Mouse (Mus musculus): Measurements from ENCODE around the gene Zswim3. TPM values are rescaled to one million over a fixed set of nuclear protein-coding genes. Genes with fewer than 3 reads are reported as not detected.

Gene Zswim3
- polyA plus RNA-seq, 1 experiment from 2014 or later: 11.3 TPM

- ATAC-seq (replicated peaks; ENCODE audit: insufficient number of reproducible peaks, low FRiP score, low TSS enrichment, low read depth) (no peak), DNase-seq (ENCODE audit: low spot score) (no peak)
- Histone ChIP-seq H3K4me3 (ENCODE audit: low read depth, low read length) (no peak overlapping the region), H3K9ac (replicated peaks; ENCODE audit: low read length) (no peak overlapping the region; the same call in 1 of the 2 replicates), H3K4me2 (ENCODE audit: low read depth, low read length) (peak overlapping the region; percentile 54; the same call in 1 of the 2 replicates), H3K27me3 (ENCODE audit: control insufficient read depth, insufficient read depth, low read length) (no peaks in the 10 kb centered on the region), H3K4me1 (ENCODE audit: control insufficient read depth, insufficient read depth, low read length) (no peaks in the 10 kb centered on the region), H3K27ac (replicated peaks; ENCODE audit: low read depth, low read length) (no peak overlapping the region), H3K36me3 (replicated peaks; ENCODE audit: control insufficient read depth, insufficient read depth, low read depth, low read length) (no peaks in the 10 kb centered on the region; the same call in 1 of the 2 replicates), H3K9me3 (replicated peaks; ENCODE audit: control insufficient read depth, low read length) (no peaks in the 10 kb centered on the region)
- WGBS: 93% methylated on average over 16 of the region's 16 CpGs
Measured at GRCm38 (mm10) chr2:164803201-164803920, 1.5 kb upstream of the Zswim3 start.

- Histone ChIP-seq H3K36me3 (replicated peaks; ENCODE audit: control insufficient read depth, insufficient read depth, low read depth, low read length) (no peaks in the 10 kb centered on the region; the same call in 1 of the 2 replicates), H3K4me3 (ENCODE audit: low read depth, low read length) (peak overlapping the region; percentile 81), H3K9me3 (replicated peaks; ENCODE audit: control insufficient read depth, low read length) (no peaks in the 10 kb centered on the region), H3K4me2 (ENCODE audit: low read depth, low read length) (peak overlapping the region; percentile 54), H3K27ac (replicated peaks; ENCODE audit: low read depth, low read length) (no peak overlapping the region), H3K4me1 (ENCODE audit: control insufficient read depth, insufficient read depth, low read length) (no peaks in the 10 kb centered on the region), H3K27me3 (ENCODE audit: control insufficient read depth, insufficient read depth, low read length) (no peaks in the 10 kb centered on the region), H3K9ac (replicated peaks; ENCODE audit: low read length) (peak overlapping the region; percentile 79)
- WGBS: 45% methylated on average over 1 of the region's 1 CpGs
- ATAC-seq (replicated peaks; ENCODE audit: insufficient number of reproducible peaks, low FRiP score, low TSS enrichment, low read depth) (no peak), DNase-seq (ENCODE audit: low spot score) (no peak)
Measured at GRCm38 (mm10) chr2:164803921-164804313, 981 bp upstream of the Zswim3 start.

GRCm38 (mm10) chr2:164805332-164805718 lies 427 bp downstream of the Zswim3 start:
- no peak for DNase-seq (ENCODE audit: low spot score)
- 2% methylated on average over 21 of the region's 21 CpGs for WGBS
- Histone ChIP-seq H3K4me3 (ENCODE audit: low read depth, low read length) (peak overlapping the region; percentile 81), H3K4me1 (ENCODE audit: control insufficient read depth, insufficient read depth, low read length) (no peaks in the 10 kb centered on the region), H3K9me3 (replicated peaks; ENCODE audit: control insufficient read depth, low read length) (no peaks in the 10 kb centered on the region), H3K4me2 (ENCODE audit: low read depth, low read length) (peak overlapping the region; percentile 83), H3K36me3 (replicated peaks; ENCODE audit: control insufficient read depth, insufficient read depth, low read depth, low read length) (no peaks in the 10 kb centered on the region; the same call in 1 of the 2 replicates), H3K27me3 (ENCODE audit: control insufficient read depth, insufficient read depth, low read length) (no peaks in the 10 kb centered on the region), H3K27ac (replicated peaks; ENCODE audit: low read depth, low read length) (peak overlapping the region; percentile 23; the same call in 1 of the 2 replicates), H3K9ac (replicated peaks; ENCODE audit: low read length) (peak overlapping the region; percentile 69)
- ATAC-seq (replicated peaks; ENCODE audit: insufficient number of reproducible peaks, low FRiP score, low TSS enrichment, low read depth): peak; percentile 65; the same call in 1 of the 2 replicates

GRCm38 (mm10) chr2:164806614-164807013 lies 1.7 kb downstream of the Zswim3 start:
- Histone ChIP-seq H3K27me3 (ENCODE audit: control insufficient read depth, insufficient read depth, low read length) (no peaks in the 10 kb centered on the region), H3K4me3 (ENCODE audit: low read depth, low read length) (no peak overlapping the region), H3K9me3 (replicated peaks; ENCODE audit: control insufficient read depth, low read length) (no peaks in the 10 kb centered on the region), H3K9ac (replicated peaks; ENCODE audit: low read length) (no peak overlapping the region), H3K4me2 (ENCODE audit: low read depth, low read length) (no peak overlapping the region), H3K27ac (replicated peaks; ENCODE audit: low read depth, low read length) (no peak overlapping the region), H3K4me1 (ENCODE audit: control insufficient read depth, insufficient read depth, low read length) (no peaks in the 10 kb centered on the region), H3K36me3 (replicated peaks; ENCODE audit: control insufficient read depth, insufficient read depth, low read depth, low read length) (no peaks in the 10 kb centered on the region; the same call in 1 of the 2 replicates)
- no peak for ATAC-seq (replicated peaks; ENCODE audit: insufficient number of reproducible peaks, low FRiP score, low TSS enrichment, low read depth)
- WGBS: 71% methylated on average over 7 of the region's 7 CpGs
- DNase-seq (ENCODE audit: low spot score): no peak

GRCm38 (mm10) chr2:164813557-164813956 lies 8.7 kb downstream of the Zswim3 start:
- no peak for DNase-seq (ENCODE audit: low spot score)
- WGBS: 61% methylated on average over 2 of the region's 2 CpGs

GRCm38 (mm10) chr2:164815348-164815747 lies 10.4 kb downstream of the Zswim3 start:
- Histone ChIP-seq H3K36me3 (replicated peaks; ENCODE audit: control insufficient read depth, insufficient read depth, low read depth, low read length) (no peaks in the 10 kb centered on the region), H3K4me2 (ENCODE audit: low read depth, low read length) (no peak overlapping the region), H3K9me3 (replicated peaks; ENCODE audit: control insufficient read depth, low read length) (no peaks in the 10 kb centered on the region), H3K27ac (replicated peaks; ENCODE audit: low read depth, low read length) (no peak overlapping the region), H3K4me3 (ENCODE audit: low read depth, low read length) (no peak overlapping the region), H3K4me1 (ENCODE audit: control insufficient read depth, insufficient read depth, low read length) (no peaks in the 10 kb centered on the region), H3K9ac (replicated peaks; ENCODE audit: low read length) (no peak overlapping the region), H3K27me3 (ENCODE audit: control insufficient read depth, insufficient read depth, low read length) (no peaks in the 10 kb centered on the region)
- 88% methylated on average over 5 of the region's 5 CpGs for WGBS
- DNase-seq (ENCODE audit: low spot score): no peak
- ATAC-seq (replicated peaks; ENCODE audit: insufficient number of reproducible peaks, low FRiP score, low TSS enrichment, low read depth): no peak

More at GRCm38 (mm10) chr2:164813557-164813956, 8.7 kb downstream of the Zswim3 start:
- Histone ChIP-seq H3K4me2 (ENCODE audit: low read depth, low read length) (no peak overlapping the region), H3K27ac (replicated peaks; ENCODE audit: low read depth, low read length) (no peak overlapping the region), H3K36me3 (replicated peaks; ENCODE audit: control insufficient read depth, insufficient read depth, low read depth, low read length) (no peaks in the 10 kb centered on the region), H3K4me1 (ENCODE audit: control insufficient read depth, insufficient read depth, low read length) (no peaks in the 10 kb centered on the region), H3K4me3 (ENCODE audit: low read depth, low read length) (no peak overlapping the region), H3K9me3 (replicated peaks; ENCODE audit: control insufficient read depth, low read length) (no peaks in the 10 kb centered on the region), H3K27me3 (ENCODE audit: control insufficient read depth, insufficient read depth, low read length) (no peaks in the 10 kb centered on the region), H3K9ac (replicated peaks; ENCODE audit: low read length) (no peak overlapping the region)
- no peak for ATAC-seq (replicated peaks; ENCODE audit: insufficient number of reproducible peaks, low FRiP score, low TSS enrichment, low read depth)

GRCm38 (mm10) chr2:164815821-164816220 lies 10.9 kb downstream of the Zswim3 start:
- no peaks in the 10 kb centered on the region; the same call in 1 of the 2 replicates for H3K36me3 ChIP-seq (replicated peaks; ENCODE audit: control insufficient read depth, insufficient read depth, low read depth, low read length)
- H3K4me2 ChIP-seq (ENCODE audit: low read depth, low read length): no peak overlapping the region
- no peaks in the 10 kb centered on the region for H3K27me3 ChIP-seq (ENCODE audit: control insufficient read depth, insufficient read depth, low read length)
- DNase-seq (ENCODE audit: low spot score): no peak
- no peak overlapping the region for H3K4me3 ChIP-seq (ENCODE audit: low read depth, low read length)
- WGBS: 93% methylated on average over 8 of the region's 8 CpGs
- no peak for ATAC-seq (replicated peaks; ENCODE audit: insufficient number of reproducible peaks, low FRiP score, low TSS enrichment, low read depth)
- H3K9me3 ChIP-seq (replicated peaks; ENCODE audit: control insufficient read depth, low read length): no peaks in the 10 kb centered on the region
- H3K27ac ChIP-seq (replicated peaks; ENCODE audit: low read depth, low read length): no peak overlapping the region
- no peak overlapping the region for H3K9ac ChIP-seq (replicated peaks; ENCODE audit: low read length)
- H3K4me1 ChIP-seq (ENCODE audit: control insufficient read depth, insufficient read depth, low read length): no peaks in the 10 kb centered on the region

GRCm38 (mm10) chr2:164817206-164817605 lies 12.3 kb downstream of the Zswim3 start:
- Histone ChIP-seq H3K9me3 (replicated peaks; ENCODE audit: control insufficient read depth, low read length) (no peaks in the 10 kb centered on the region), H3K4me2 (ENCODE audit: low read depth, low read length) (no peak overlapping the region), H3K36me3 (replicated peaks; ENCODE audit: control insufficient read depth, insufficient read depth, low read depth, low read length) (no peaks in the 10 kb centered on the region; the same call in 1 of the 2 replicates), H3K27me3 (ENCODE audit: control insufficient read depth, insufficient read depth, low read length) (no peaks in the 10 kb centered on the region), H3K27ac (replicated peaks; ENCODE audit: low read depth, low read length) (no peak overlapping the region), H3K9ac (replicated peaks; ENCODE audit: low read length) (no peak overlapping the region), H3K4me1 (ENCODE audit: control insufficient read depth, insufficient read depth, low read length) (no peaks in the 10 kb centered on the region), H3K4me3 (ENCODE audit: low read depth, low read length) (no peak overlapping the region)
- WGBS: 84% methylated on average over 6 of the region's 6 CpGs
- DNase-seq (ENCODE audit: low spot score) (no peak), ATAC-seq (replicated peaks; ENCODE audit: insufficient number of reproducible peaks, low FRiP score, low TSS enrichment, low read depth) (no peak)

Data from embryonic facial prominence, embryonic 11.5 days (tissue).